16 mouse cellular contexts compared by ENCODE assay signal in genomic region chr11:34759582-34759981, GRCm38 (mm10).
"Had no signal": no experiment of that assay in that cellular context is flagged by ENCODE, and none has a peak within 500 bp of the region (broad histone marks: within the 10 kb centered on the region; RNA-seq: fewer than 3 reads in every experiment).

No protein-coding gene starts in this region.

- DNase-seq: retina, postnatal 1 day; right cerebral cortex, adult 18-20 months; right cerebral cortex, postnatal 14 days; right cerebral cortex, postnatal 25 days; right cerebral cortex, postnatal 4 days; spleen, adult 18-20 months; thymus, adult 18-20 months; thymus, adult 2 months; thymus, postnatal 14 days; thymus, postnatal 25 days; thymus, postnatal 36 days; thymus, postnatal 4 days had no signal

- H3K4me1 ChIP-seq: neural tube, embryonic 13.5 days; neural tube, embryonic 15.5 days; stomach, embryonic 15.5 days had no signal

- H3K27me3 ChIP-seq: neural tube, embryonic 13.5 days; neural tube, embryonic 15.5 days; stomach, embryonic 15.5 days had no signal

- H3K4me2 ChIP-seq: neural tube, embryonic 13.5 days; neural tube, embryonic 15.5 days; stomach, embryonic 15.5 days had no signal

- H3K9ac ChIP-seq: neural tube, embryonic 13.5 days; neural tube, embryonic 15.5 days; stomach, embryonic 15.5 days had no signal

- H3K27ac ChIP-seq: neural tube, embryonic 13.5 days; neural tube, embryonic 15.5 days; stomach, embryonic 15.5 days; stomach, postnatal 0 days had no signal

- H3K9me3 ChIP-seq: neural tube, embryonic 13.5 days; neural tube, embryonic 15.5 days; stomach, embryonic 15.5 days had no signal

- H3K4me3 ChIP-seq: neural tube, embryonic 13.5 days; neural tube, embryonic 15.5 days; stomach, embryonic 15.5 days had no signal

- H3K36me3 ChIP-seq: neural tube, embryonic 13.5 days; neural tube, embryonic 15.5 days; stomach, embryonic 15.5 days had no signal
